Mouse (Mus musculus) retina, postnatal 7 days (tissue): Measurements from ENCODE around the gene Lrfn2.

Experiments used
- DNase-seq: peaks from one replicate; pipeline ENCODE4 v3.0.0-alpha.2; 2012; ENCODE audit warnings: low read depth, low spot score

The Lrfn2 gene

DNA sequence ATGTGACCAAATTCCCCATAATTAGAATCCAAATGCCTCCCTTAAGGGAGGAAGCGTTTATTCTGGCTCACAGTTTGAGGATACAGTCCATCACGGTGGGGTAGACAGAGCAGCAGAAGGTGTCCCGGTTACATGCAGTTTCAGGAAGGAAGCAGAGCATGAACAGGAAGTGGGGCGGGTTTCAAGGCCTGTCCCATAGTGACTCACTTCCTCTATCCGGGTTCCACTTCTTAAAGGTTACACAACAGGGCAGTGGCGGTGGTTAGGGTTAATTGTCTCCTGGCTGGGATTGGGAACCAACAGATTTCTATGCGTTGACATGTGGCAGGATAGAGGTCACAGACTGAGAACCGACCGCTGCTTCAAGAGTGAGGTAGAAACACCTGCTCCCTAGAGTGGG is 31.6 kb downstream of the Lrfn2 start:
- no peak for DNase-seq

DNA sequence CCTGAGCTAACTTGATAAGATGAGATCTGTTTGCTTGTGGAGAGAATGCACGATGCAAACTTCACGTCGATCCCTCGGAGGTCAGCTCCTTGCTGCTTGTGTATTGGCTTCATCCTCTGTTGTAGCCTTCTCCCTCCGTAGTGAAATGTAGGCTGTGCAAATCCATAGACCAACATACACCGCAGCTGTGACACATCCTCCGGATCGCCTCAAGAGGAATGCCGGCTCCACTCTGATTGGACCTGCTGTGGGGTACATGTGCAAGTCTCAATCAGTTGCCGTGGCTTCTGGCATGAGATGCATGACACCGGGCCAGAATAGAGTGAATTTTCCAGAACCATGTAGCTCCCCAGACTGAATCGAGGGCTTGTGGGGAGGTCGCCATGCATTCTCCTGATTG is 36.1 kb downstream of the Lrfn2 start:
- DNase-seq: no peak

DNA sequence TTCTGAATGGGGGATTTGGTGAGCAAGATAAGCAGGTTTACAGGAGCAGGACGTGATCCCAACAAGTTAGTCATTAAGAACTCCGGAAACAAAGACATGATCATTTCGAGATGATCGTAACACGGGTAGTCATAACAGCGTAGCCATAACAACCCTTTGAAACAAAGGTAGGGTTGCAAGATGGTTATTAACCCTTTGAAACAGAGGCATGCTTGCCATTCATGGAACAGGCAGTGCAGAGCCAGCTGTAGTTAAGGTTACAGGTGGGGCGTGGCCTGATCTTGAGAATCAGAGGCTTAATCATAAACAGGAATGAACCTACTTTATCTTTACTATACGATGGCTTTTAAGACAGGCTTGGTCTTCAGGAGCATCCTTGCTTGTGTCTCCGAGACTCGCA is 39.1 kb downstream of the Lrfn2 start:
- DNase-seq: no peak

DNA sequence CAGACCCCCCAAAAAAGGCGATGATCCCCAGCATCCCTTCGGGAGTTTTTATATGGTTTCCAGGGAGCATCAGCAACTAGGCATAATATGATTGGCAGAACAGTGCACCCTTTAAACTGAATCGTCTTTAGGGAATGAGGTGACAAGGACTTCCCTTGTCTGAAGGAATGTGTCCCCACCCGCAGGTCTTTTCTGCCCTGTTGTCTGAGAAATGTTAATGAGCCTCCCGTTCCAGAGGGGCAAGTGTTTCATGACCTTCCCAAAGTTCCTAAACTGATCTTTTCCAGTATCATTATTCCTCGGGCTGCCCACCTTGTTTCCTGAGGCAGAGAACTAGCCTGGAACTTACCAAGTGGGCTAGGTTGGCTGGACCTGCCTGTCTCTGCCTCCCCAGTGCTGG is 40.7 kb downstream of the Lrfn2 start:
- DNase-seq: no peak

DNA sequence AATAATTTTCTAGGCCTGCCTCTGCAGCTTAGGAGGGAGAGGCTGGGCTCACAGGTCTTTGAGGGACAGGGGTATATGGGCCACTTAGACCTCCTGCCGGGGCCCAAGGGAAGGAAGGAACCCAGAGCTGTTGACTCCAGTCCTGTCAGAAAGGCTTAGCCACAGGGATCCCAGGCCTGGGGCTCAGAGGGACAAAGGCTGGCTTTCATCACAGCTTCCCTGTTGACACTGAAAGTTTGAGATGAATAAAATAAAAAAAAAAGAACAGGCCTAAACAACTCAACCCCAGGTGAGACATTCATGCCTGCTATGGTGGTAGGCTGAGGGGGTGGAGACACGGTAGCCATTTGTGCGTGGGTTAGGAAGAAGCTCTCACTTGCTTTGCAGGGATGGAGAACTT is 41.2 kb downstream of the Lrfn2 start:
- DNase-seq: no peak

DNA sequence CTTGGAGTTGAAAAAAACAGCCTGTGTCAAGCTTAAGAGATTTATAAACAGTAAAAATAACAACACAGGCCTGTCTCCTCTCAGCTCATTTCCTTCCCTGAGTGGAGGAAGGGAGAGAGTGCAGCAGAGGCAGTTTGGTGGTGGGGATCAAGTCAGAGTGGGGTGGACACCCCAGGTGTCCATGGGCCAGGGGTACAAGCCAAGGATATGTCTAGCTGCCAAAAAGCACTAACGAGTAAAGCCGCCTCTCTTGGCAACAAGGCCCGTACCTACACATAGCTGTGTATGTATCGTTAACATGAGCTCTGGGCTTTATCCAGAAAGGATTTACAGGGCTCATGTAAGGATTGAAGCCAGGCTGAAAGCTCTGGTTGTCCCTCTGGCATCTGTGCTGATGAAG is 42.9 kb downstream of the Lrfn2 start:
- no peak for DNase-seq

DNA sequence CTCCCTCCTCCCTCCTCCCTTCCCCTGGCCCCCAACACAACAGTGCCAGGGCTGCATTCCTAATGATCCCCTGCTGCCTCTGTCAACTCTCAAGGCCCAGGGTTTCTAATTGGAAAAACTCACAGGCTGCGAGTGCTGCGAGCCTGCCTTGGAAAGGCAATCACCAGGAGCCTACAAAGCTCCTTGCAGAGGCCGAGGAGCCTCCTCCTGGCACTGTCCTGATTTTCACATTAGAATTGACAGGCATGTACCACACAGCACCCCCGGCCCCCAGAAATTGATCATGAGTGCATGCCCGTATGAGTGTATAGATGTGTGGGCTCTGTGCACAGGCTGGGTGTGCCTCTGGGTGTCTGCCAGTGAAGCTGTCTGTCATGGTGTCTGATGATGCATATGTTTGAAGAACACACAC is 44.4 kb downstream of the Lrfn2 start:
- DNase-seq: no peak

DNA sequence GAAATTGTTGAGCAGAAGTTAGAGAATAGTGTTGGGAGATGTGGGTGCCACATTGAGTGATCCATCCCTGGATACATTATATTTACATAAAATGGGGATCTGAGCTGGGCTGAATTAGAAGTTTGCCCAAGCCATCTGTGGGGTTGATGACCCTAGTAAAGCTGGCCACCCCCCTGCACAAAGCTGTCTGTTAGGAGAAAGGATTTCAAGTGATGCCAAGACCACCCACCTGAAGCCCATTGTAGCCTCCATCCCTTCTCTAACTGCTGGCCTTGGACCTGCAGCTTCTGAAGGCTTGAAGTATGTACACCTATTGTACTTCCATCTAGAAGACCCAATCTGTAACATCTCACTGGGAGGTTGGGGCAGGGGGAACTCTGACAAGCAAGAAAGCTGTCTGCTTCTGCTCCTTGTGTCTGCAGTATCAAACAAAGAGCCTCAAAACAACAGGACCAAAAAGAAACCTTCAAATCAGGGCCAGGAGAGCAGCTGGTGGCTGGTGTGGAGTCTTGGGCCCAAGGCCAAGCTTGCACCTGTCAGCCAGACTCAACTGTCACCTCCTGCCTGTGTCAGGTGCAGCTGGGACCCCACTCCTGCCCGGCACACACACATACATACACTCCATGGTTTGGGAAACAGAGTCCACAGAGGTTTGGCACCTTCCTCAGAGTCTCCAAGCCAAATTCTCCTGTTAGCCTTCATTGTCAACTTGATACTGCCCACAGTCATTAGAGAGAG is 63.2 kb downstream of the Lrfn2 start:
- DNase-seq: no peak

DNA sequence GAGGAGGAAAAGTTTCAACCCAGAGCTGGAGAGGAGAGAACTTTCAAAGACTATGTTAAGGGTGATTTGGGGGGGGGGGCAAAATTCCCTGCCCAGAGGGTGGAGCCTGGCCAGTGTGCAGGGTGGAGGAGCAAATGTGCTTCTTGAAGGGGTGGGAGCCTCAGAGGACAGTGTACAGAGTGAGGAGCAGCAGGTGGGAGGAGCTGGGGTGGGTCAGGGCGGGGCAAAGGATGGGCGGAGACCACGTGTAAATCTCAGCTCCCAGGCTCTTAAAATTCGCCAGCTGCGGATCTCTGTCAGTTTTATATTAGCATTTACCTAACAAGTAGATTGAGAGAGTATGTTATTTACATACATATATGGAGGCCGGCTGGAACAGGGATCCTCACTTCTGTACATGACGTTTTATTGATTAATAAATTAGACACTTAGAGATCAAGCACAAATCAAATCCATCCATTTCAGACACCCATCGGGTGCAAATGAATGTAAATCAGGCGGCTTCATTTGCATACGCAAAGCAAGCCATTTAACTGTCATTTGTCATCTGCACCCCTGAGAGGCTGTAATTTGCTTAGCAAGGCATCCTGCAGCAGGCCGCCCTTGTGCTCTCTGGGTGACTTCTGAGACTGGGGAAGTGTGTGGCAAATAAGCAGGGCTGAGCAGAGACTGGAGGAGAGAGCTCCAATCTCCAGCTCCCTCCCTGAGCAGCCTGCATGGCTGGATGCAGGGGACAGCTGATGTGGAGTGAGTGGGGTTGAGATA is 67.5 kb downstream of the Lrfn2 start:
- no peak for DNase-seq

DNA sequence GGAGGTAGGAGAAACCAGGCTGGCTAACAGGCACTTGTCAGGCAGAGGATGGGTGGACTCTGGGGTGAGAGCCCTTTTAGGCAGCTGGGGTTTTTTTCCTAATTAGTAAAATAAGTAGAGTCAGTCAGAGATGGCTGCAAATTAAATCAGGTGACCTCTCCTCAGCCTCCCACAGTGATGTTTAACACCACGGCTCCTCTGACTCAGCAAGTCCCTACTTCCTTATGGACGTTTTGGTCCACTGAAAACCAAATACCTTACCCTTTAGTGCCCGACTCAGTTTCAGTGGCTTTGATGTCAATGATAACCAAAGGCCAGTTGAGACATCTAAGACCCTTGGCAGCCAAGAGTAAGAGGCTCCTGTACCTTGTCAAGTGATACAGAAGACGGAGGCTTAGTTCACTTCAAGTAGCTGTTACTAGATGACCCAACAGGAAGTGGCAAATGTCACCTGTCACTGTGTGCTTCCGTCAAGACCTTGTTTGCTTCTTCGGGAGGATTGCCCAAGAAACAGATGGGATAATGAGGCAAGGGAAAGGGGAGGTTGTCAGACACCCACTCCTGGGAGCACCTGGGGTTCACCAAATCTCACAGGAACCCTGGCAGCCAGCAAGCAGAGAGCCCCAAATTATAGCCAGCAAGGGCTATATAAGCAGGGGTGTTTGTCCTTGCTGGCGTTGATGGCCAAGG is 77.3 kb downstream of the Lrfn2 start:
- no peak for DNase-seq

DNA sequence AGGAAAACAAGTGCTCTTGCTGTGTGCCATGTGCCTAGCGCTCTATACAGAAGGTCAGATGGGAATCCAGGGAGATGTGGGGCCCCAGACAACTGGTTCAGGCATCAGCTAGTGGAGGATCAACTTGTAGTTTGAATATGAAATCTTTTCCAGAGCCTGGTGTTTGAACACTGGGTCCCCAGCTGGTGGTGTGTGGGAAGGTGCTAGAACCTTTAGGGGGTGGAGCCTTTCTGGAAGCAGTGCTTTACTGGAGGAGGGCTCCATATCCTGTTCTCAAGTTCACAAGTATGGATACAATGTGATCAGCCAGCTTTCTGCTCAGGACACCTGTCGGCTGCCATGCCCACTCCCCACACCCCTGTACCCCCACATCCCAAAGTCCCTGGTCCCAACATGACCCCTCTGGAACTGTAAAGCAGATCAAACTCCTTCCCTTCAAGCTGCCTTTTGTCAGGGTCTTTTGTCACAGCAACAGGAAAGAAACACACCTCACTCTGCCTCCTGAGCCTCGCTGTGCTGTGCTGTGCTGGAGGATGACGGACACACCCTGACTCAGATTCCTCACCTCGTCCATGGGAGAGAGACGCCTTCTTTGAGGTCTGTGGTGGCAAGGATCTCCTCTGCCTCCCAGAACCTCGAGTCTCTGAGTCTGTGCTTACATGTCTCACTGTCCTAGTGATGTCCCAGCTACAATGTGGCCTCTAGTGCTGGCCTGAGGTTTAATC is 81.9 kb downstream of the Lrfn2 start:
- DNase-seq: no peak

DNA sequence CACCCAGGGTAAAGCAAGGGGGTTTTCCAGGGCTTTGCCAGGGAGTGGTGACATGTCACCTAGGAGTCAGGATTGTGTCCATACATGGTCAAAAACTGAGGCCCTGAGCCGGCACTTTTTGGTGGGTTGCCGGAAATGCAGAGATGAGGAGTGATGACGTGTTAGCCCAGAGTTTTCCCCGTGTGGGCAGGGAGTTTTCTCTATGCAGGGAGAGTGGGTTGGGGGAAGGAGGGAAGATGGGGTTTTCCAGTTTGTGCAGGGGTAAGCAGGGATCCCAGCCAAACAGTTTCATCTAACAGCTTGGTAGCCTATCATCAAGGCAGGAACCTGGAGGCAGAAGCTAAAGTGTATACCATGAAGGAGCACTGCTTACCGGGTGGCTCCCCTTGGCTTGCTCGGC is 83.2 kb downstream of the Lrfn2 start:
- no peak for DNase-seq

DNA sequence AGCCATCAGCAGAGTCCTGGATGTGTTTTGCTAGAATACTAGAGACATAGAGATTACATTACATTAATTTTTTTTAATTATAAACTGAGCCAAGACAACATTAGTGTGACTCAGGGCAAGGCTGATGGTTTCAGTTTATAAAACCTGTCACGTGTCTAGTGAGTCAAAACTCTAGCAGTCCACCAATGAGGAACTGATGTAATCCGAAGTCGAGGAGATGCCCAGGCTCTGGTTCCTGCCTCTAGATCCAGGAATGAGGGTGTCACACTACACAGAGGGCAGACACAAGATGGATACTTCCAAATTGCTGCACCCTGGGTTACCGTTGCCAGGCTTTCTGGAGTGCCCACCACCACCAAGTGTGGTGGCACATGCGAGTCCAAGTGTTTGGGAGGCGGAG is 84.0 kb downstream of the Lrfn2 start:
- DNase-seq: no peak

DNA sequence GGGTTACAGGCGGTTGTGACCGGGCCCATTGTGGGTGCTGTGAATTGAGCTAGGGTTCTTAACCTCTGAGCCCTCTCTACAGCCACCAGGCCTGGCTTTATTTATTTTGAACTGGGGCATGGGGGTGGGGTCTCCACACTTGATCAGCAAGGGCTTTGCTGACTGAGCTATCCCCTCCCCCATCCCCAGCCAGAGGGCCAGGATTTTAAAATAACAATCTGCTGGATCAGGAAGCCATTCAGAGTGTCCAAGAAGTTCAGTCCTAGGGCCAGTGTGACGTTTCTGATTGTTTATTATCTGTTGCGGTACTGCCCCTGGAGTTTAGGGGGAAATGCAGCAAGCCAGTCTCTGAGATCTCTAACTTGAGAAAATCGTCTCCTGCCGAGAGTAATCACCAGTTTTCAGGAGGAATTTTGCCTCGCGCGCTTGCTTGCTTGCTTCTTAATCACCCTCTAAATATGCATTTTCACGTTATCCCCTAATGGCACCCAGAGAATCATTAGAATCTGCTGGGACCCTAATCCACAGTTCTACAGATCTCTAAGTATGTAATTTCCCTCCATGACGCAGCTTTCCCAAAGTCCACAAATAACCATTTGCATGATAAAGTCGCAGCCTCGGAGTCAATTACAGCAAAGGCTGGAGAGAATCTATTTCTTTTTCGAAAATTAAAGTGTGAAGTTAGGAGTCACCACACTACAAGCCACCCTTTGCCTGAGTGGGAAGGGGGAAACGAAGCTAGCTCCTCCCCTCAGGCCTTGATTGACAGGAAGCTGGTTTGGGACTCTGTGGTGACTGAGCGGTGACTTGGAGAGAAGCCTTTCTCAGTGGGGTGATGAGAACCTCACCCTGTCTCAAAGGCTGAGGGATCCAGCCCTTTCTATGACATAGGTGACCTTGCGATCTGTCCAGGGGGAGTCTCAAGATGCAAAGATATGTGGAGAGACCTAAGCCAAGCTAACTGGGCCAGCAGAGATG is 85.5 kb downstream of the Lrfn2 start:
- no peak for DNase-seq

DNA sequence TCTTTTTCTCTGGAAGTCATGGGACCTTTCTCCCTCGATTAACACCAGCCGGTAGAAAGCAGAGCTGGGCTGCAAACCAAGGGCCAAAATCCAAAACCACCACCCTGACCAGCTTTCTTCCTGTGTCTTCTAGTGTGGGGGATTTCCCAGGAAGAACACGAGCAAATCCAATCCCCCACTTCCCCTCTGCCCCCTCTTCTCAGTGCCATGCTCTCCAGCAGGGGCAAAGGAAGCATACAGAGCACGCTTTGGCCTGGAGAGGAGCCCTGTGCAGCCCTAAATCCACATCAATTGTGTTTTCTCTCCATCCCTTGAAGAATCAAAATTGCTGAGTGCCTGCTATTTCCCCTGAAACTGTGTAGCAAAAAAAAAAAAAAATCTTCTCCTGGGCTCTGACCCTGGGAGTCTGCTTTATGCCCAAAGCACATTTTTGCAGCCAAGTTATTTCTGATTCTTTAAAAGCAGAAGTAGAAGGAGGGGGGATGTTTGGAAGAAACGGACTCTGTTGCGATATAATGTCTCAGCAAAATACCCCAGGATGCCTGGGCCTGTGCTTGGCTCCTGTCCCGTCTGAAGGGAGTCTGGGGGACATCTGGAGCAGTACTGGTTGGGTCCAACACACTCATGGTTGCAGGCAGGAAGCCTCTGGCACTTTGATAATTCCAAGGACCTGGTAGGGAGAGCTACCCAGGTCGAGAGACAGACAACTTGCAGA is 86.8 kb downstream of the Lrfn2 start:
- no peak for DNase-seq

DNA sequence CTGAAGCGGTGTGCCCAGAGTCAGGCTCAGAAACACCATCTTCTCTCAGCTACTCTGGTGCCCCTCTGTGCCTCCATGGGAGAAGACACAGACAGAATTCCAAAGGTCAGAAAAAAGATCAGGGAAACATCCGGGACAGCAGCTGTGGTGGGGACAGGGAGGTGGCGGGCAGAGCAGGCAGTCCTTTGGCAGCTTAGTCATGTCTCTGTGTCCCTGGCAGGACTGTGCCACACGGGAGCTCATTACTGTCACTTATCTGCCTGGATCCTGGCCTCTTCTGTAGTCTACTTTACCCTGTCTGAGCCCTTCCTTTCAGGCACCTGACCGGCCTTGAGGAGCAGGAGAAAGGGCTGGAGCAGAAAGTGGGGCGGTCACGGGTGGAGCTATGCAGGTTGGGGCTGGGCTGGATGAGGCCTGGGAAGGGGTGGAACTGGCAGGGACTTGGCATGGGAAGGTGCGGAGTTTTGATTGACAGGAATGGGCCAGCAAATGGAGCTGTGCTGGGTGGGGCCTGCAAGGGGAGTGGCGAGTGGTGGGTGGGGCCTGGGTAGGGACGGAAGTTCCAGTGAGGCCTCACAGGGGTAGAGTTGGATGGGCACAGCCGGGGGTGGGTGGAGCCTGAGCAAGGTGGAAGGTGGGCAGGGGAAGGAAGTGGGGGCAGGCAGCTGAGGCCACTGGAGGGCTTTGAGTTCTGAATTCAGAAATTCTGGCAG is 97.5 kb downstream of the Lrfn2 start:
- no peak for DNase-seq

DNA sequence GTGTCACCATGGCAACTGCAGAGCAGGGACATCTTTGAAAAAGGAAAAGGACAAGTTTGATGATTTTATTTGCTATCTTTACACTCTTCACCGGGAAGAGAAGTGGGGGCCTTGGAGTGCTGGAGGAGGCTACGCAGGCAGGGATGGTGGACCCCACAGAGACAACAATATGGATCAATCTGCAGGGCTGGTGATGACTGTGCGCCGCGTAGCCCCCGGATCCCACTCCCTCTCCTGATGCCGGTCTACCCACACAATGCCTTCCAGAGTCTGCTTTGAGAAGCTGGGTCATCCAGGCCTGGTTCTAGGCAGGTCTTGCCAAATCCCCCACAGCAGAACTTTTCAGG is 98.1 kb downstream of the Lrfn2 start:
- no peak for DNase-seq

DNA sequence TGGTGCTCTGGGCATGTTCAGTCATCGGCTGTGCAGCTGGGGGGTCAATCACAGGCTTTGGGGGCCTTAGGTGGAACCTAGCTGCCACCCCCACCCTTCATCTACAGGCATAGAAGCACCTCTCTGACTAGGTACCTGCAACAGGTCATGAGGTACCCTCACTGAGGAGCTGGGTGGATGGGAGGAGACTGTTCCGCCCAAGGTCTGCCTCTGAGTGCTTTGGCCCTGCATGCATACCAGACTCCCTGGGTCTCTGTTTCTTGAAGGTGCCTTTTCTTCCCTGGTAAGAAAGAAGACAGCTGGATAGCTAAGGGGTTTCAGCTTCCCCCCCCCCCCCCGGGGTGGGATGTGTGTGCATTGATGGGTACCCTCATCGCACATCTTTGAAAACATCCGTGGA is 98.7 kb downstream of the Lrfn2 start:
- DNase-seq: no peak

DNA sequence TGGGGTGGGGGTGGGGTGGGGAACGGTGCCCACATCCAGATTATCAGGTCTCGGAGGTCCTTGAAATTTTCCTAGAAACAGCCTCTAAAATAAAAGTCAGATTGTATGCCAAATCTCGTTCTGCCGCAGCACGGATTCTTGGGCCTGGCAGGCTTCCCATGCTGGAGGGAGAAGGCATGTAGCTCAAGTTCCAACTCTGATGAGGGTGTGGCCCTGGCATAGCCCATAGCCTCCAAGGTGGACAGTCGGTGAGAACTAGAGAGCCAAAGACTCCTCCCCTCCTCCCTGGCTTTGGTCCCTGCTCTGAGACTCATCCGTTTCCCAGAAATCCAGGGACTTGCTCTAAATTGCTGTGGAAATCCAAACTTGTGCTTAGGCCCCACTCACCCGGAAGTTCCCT is 99.6 kb downstream of the Lrfn2 start:
- no peak for DNase-seq

DNA sequence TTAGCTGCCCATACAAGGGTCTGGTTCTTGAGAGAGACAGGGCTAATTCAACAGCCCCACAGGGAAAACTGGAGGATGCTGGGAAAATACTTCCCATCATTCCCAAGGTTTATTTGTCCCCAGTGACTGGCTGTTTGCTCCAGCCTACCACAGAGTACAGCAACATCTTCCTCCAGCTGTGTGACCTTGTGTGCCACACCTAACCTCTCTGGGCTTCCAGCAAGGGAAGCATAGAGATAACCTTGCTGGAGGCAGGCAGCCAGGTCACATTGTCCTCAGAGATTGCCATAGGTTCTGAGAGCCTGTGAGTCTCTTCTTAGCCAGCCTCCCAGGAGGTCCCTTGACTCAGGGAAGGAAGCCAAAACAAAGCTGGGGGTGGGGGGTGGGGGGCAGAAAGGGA is 101.1 kb downstream of the Lrfn2 start:
- DNase-seq: no peak
